ENCODE assay signal across 16 mouse cellular contexts in genomic region chr2:31825469-31825911, GRCm38 (mm10). TPM values are rescaled to one million over a fixed set of nuclear protein-coding genes. Genes with fewer than 3 reads are reported as not detected.
DNase-seq lines count a peak whose midpoint lies in the region; ATAC-seq and TF ChIP-seq lines count a peak whose summit lies in the region.
"Had no signal": no experiment of that assay in that cellular context is flagged by ENCODE, and none has a peak within 500 bp of the region (broad histone marks: within the 10 kb centered on the region; RNA-seq: fewer than 3 reads in every experiment).

No protein-coding gene starts in this region.

- peaks cover 61% of the 10 kb centered on the region for H3K4me1 ChIP-seq in forebrain, embryonic 16.5 days (replicated peaks; ENCODE audit: control insufficient read depth, insufficient read depth, low read length)
- H3K4me1 ChIP-seq in forebrain, embryonic 13.5 days = peaks cover 70% of the 10 kb centered on the region
- H3K4me1 ChIP-seq in heart, adult 2 months (ENCODE audit: control insufficient read depth, insufficient read depth, low read length) = no peaks in the 10 kb centered on the region

- 65% methylated on average over 16 of the region's 16 CpGs for WGBS in forebrain, embryonic 16.5 days
- WGBS in forebrain, embryonic 13.5 days = 86% methylated on average over 16 of the region's 16 CpGs
- 47% methylated on average over 16 of the region's 16 CpGs for WGBS in heart, adult 2 months

- H3K79me2 ChIP-seq in heart, adult 2 months (replicated peaks; ENCODE audit: control insufficient read depth, insufficient read depth, low read length) = no peaks in the 10 kb centered on the region

- H3K36me3 ChIP-seq in forebrain, embryonic 16.5 days (ENCODE audit: control insufficient read depth, insufficient read depth) = no peaks in the 10 kb centered on the region
- no peaks in the 10 kb centered on the region for H3K36me3 ChIP-seq in forebrain, embryonic 13.5 days (ENCODE audit: poor library complexity, severe bottlenecking)
- H3K36me3 ChIP-seq in heart, adult 2 months (ENCODE audit: control insufficient read depth, insufficient read depth, low read length) = no peaks in the 10 kb centered on the region
- H3K36me3 ChIP-seq: hindbrain, embryonic 10.5 days; limb, embryonic 12.5 days; lung, embryonic 15.5 days had no signal

- no peak overlapping the region for H3K4me2 ChIP-seq in forebrain, embryonic 16.5 days (ENCODE audit: low read length)
- no peak overlapping the region for H3K4me2 ChIP-seq in forebrain, embryonic 13.5 days
- H3K4me2 ChIP-seq: limb, embryonic 12.5 days; lung, embryonic 15.5 days had no signal

- no peak for TF ChIP-seq POLR2A in heart, adult 2 months (IDR thresholded peaks at IDR 0.05; ENCODE audit: insufficient read depth, low read depth, low read length)

- ATAC-seq in forebrain, embryonic 16.5 days = no peak
- no peak for ATAC-seq in forebrain, embryonic 13.5 days
- no peak for ATAC-seq in frontal cortex, adult (ENCODE audit: low TSS enrichment)
- ATAC-seq: intestine, embryonic 16.5 days had no signal

- no peak overlapping the region for H3K9ac ChIP-seq in forebrain, embryonic 16.5 days (replicated peaks; ENCODE audit: low read depth, low read length)
- no peak overlapping the region for H3K9ac ChIP-seq in forebrain, embryonic 13.5 days
- H3K9ac ChIP-seq in heart, adult 2 months (ENCODE audit: low read depth, low read length) = no peak overlapping the region
- H3K9ac ChIP-seq: limb, embryonic 12.5 days; lung, embryonic 15.5 days had no signal

- DNase-seq in thymus, postnatal 14 days = peak; percentile 63
- no peak for DNase-seq in thymus, postnatal 0 days (ENCODE audit: low spot score)
- DNase-seq in cerebellum, postnatal 25 days = peak; percentile 59 to 61
- no peak for DNase-seq in heart, adult 2 months
- DNase-seq: B cell, adult 2 months; kidney, postnatal 10 days; layer of hippocampus, postnatal 36 days; right cerebral cortex, postnatal 14 days had no signal

- H3K9me3 ChIP-seq in forebrain, embryonic 16.5 days (ENCODE audit: control insufficient read depth, low read length) = no peaks in the 10 kb centered on the region
- no peaks in the 10 kb centered on the region for H3K9me3 ChIP-seq in forebrain, embryonic 13.5 days (replicated peaks)
- H3K9me3 ChIP-seq: hindbrain, embryonic 10.5 days; limb, embryonic 12.5 days; lung, embryonic 15.5 days had no signal

- no peak for TF ChIP-seq EP300 in heart, adult 2 months (IDR thresholded peaks at IDR 0.05; ENCODE audit: insufficient read depth, low read depth, low read length)

- no peaks in the 10 kb centered on the region for H3K27me3 ChIP-seq in forebrain, embryonic 16.5 days (replicated peaks; ENCODE audit: control insufficient read depth, insufficient read depth, low read length)
- H3K27me3 ChIP-seq in forebrain, embryonic 13.5 days = peaks cover 26% of the 10 kb centered on the region
- peaks cover 8% of the 10 kb centered on the region for H3K27me3 ChIP-seq in heart, adult 2 months (ENCODE audit: control insufficient read depth, insufficient read depth, low read length)

- H3K4me3 ChIP-seq in forebrain, embryonic 16.5 days (replicated peaks; ENCODE audit: low read length) = no peak overlapping the region
- H3K4me3 ChIP-seq in forebrain, embryonic 13.5 days = no peak overlapping the region
- H3K4me3 ChIP-seq in heart, adult 2 months = no peak overlapping the region
- H3K4me3 ChIP-seq: hindbrain, embryonic 10.5 days; limb, embryonic 12.5 days; lung, embryonic 15.5 days had no signal

- no peak for TF ChIP-seq CTCF in heart, adult 2 months (IDR thresholded peaks at IDR 0.05)

- intact Hi-C loops in heart, adult 2 months (cut with DNase I) = no loop called here

- 0 out of 2 replicates have a peak overlapping the region, but pooled peaks have one; percentile 19 for H3K27ac ChIP-seq in forebrain, embryonic 16.5 days (ENCODE audit: low read length)
- no peak overlapping the region for H3K27ac ChIP-seq in forebrain, embryonic 13.5 days
- H3K27ac ChIP-seq in heart, adult 2 months = no peak overlapping the region
- H3K27ac ChIP-seq: limb, embryonic 12.5 days; lung, embryonic 15.5 days had no signal

RNA-seq across cellular contexts. Expression of gene Qrfp, which starts 15.1 kb away (rescaled TPM):
- polyA plus RNA-seq in forebrain, embryonic 16.5 days (2015; fragmentation: Nextera tagmentation; extraction: Ambion mirVana) = 0.06 TPM in 1 of 2 replicates, not detected in the other
- 0.13 and 0.19 TPM in 2 replicates for polyA plus RNA-seq in forebrain, embryonic 13.5 days (2015; fragmentation: Nextera tagmentation; extraction: Ambion mirVana)
- 1.5 and 2.1 TPM in 2 replicates for polyA plus RNA-seq in thymus, postnatal 0 days (2015; fragmentation: Nextera tagmentation; extraction: Ambion mirVana)
- not detected for total RNA-seq in heart, adult 2 months (2021)
- polyA plus RNA-seq in heart, adult 2 months (2012; rRNA removed) = 0.04 TPM in 1 of 2 replicates, not detected in the other
- total RNA-seq: gastrocnemius, postnatal 4 days; layer of hippocampus, postnatal 36 days had no signal
- polyA plus RNA-seq: intestine, embryonic 16.5 days had no signal

RNA-seq across cellular contexts. Expression of gene Fibcd1, which starts 20.3 kb away (rescaled TPM):
- 2.7 and 4.2 TPM in 2 replicates for polyA plus RNA-seq in forebrain, embryonic 16.5 days (2015; fragmentation: Nextera tagmentation; extraction: Ambion mirVana)
- polyA plus RNA-seq in forebrain, embryonic 13.5 days (2015; fragmentation: Nextera tagmentation; extraction: Ambion mirVana) = 1.2 and 1.5 TPM in 2 replicates
- polyA plus RNA-seq in thymus, postnatal 0 days (2015; fragmentation: Nextera tagmentation; extraction: Ambion mirVana) = 0.13 and 0.27 TPM in 2 replicates
- not detected for total RNA-seq in heart, adult 2 months (2021)
- not detected in 2 replicates for polyA plus RNA-seq in heart, adult 2 months (2012; rRNA removed)
- polyA plus RNA-seq: lung, embryonic 15.5 days had no signal

Comparison
In these comparisons a context has a peak if more than half of its experiments do, and no peak if none do; other contexts are left out.
1. DNase-seq: peak in thymus, postnatal 14 days (single experiment) and cerebellum, postnatal 25 days (2 of 2); none in thymus, postnatal 0 days (single experiment) and heart, adult 2 months (0 of 2).